Mouse (Mus musculus) liver, embryonic 16.5 days (tissue): ENCODE measurements around the gene Plekhg5. TPM values are rescaled to one million over a fixed set of nuclear protein-coding genes. Genes with fewer than 3 reads are reported as not detected.
A peak's percentile ranks its signal among the peaks of the same experiment; 100 is the strongest.

Source experiments
- ATAC-seq: fragments of 200-750 bp; cut with Nextera tagmentation; 2 replicates; pipeline ENCODE4 v1.8.0; 2017; ENCODE audit warnings: low read depth, mild to moderate bottlenecking, moderate number of reproducible peaks, moderate library complexity
- H3K27ac ChIP-seq: fragments of 300-500 bp; sonication (generic); 2 replicates; pipeline ENCODE4 v1.5.1; 2014; ENCODE audit warnings: mild to moderate bottlenecking, low read length
- H3K27me3 ChIP-seq: fragments of 300-500 bp; sonication (generic); 2 replicates; pipeline ENCODE4 v1.6.1; 2014; ENCODE audit warnings: low read depth, low read length, mixed read lengths; ENCODE audit not compliant: control insufficient read depth, insufficient read depth
- H3K36me3 ChIP-seq: fragments of 300-500 bp; sonication (generic); 2 replicates; pipeline ENCODE4 v1.6.1; 2014; ENCODE audit warnings: mild to moderate bottlenecking; ENCODE audit not compliant: control insufficient read depth, insufficient read depth
- H3K4me1 ChIP-seq: fragments of 300-500 bp; sonication (generic); 2 replicates; pipeline ENCODE4 v1.6.1; 2014; ENCODE audit warnings: low read depth, low read length, mixed read lengths; ENCODE audit not compliant: control insufficient read depth
- H3K4me2 ChIP-seq: fragments of 300-500 bp; sonication (generic); 2 replicates; pipeline ENCODE4 v1.6.1; 2014; ENCODE audit warnings: low read depth, low read length, mixed read lengths
- H3K4me3 ChIP-seq: fragments of 300-500 bp; sonication (generic); 2 replicates; pipeline ENCODE4 v1.5.1; 2014; ENCODE audit warnings: low read depth, mild to moderate bottlenecking, low read length
- H3K9ac ChIP-seq: fragments of 300-500 bp; sonication (generic); 2 replicates; pipeline ENCODE4 v1.6.1; 2014; ENCODE audit warnings: low read depth, low read length
- H3K9me3 ChIP-seq: fragments of 300-500 bp; sonication (generic); replicated peaks from 2 replicates; pipeline ENCODE4 v1.6.1; 2016; ENCODE audit warnings: low read length; ENCODE audit not compliant: control insufficient read depth
- WGBS: fragments of 180-500 bp; shearing (Covaris S2); extraction: QIAGEN DNeasy Blood & Tissue Kit; methylation state at CpG from one replicate; pipeline ENCODE4 v1.1.7; 2014; ENCODE audit not compliant: insufficient replicate concordance; 5-methylcytosine and 5-hydroxymethylcytosine counted together
- polyA plus RNA-seq: library from polyadenylated mRNA; unstranded; fragments of >200 nt; fragmentation: Nextera tagmentation; extraction: Ambion mirVana; gene quantifications from 2 replicates; pipeline ENCODE4 v1.2.1, GENCODE M21; 2015

Plekhg5 gene
- polyA plus RNA-seq, 1 experiment from 2014 or later = 5.1 TPM

DNA sequence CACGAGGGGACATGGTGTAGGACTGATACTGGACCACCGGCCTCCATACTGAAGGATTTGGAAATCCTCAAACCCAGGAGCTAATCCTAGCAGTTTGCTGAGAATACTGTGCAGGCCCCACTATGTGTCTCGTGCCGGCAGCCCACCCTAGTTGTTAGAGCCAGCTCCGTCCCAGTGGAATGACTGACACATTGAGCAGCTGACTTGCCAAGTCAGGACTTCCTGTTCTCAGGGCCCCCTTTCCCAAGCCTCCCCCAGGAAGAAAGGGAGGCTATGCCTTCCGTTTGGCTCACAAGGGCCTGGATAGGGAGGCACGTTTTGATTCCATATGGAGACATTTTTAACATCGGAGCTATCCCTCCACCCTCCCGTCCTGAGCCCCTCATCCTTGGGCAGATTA lies 17.9 kb downstream of the Plekhg5 start:
- no peaks in the 10 kb centered on the region for H3K27me3 ChIP-seq
- WGBS = 74% methylated on average over 9 of the region's 9 CpGs
- H3K36me3 ChIP-seq = no peaks in the 10 kb centered on the region
- H3K9me3 ChIP-seq = no peaks in the 10 kb centered on the region
- no peak overlapping the region for H3K9ac ChIP-seq
- no peak overlapping the region for H3K27ac ChIP-seq
- ATAC-seq = no peak
- H3K4me2 ChIP-seq = no peak overlapping the region
- no peak overlapping the region for H3K4me3 ChIP-seq
- H3K4me1 ChIP-seq = peaks cover 60% of the 10 kb centered on the region

DNA sequence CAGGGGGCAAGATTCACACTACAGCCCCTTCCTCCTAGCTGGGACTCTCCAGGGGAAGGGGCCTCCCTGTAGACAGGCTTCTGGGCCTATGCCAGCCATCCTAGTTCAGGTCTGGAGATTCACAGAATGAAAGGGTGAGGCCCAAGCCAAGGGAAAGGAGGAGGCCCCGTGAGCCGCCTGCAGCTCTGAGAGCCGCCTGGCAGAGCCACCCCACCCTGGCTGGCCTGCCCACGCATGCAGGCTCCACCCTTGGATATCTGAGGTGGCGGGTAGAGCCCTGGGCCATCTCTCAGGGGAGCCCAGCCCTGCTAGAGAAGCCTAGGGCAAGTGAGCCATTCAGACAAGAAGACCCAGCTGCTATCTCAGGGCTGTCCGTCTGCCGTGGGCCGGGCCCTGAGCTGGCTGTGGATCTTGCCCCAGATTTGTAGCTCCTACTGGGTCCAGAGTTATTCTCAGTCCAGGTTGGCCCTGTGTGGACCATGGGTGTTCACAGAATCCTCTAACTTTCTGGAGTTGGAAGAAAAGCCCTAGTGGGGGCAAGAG lies 20.5 kb downstream of the Plekhg5 start:
- Histone ChIP-seq H3K9ac (peak overlapping the region; percentile 73), H3K4me2 (peak overlapping the region; percentile 78), H3K9me3 (no peaks in the 10 kb centered on the region), H3K27ac (peak overlapping the region; percentile 96), H3K4me3 (peak overlapping the region; percentile 56), H3K27me3 (no peaks in the 10 kb centered on the region), H3K4me1 (peaks cover 65% of the 10 kb centered on the region), H3K36me3 (no peaks in the 10 kb centered on the region)
- 21% methylated on average over 8 of the region's 8 CpGs for WGBS
- ATAC-seq = peak; percentile 96

DNA sequence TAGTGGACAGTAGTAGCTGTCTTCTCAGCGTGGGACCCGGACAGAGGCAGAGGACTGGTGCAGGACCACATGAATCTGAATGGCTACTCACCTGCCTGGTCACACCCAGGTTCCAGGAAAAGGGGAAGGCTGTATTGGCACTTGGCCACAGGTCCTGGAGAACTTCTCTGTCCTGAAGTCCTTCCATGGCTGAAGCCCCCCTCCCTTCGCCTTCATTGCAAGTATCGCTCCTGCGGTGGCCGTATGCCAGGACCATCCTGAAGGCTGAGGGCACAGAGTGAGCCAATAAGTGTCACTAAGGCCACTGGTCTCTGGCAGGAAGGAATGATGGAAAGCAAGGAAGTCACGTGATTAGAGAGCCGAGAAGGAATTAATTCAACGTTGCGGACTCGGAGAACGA lies 21.9 kb downstream of the Plekhg5 start:
- Histone ChIP-seq H3K4me2 (no peak overlapping the region), H3K27me3 (no peaks in the 10 kb centered on the region), H3K27ac (no peak overlapping the region), H3K4me3 (no peak overlapping the region), H3K36me3 (no peaks in the 10 kb centered on the region), H3K9ac (no peak overlapping the region), H3K9me3 (no peaks in the 10 kb centered on the region), H3K4me1 (peaks cover 57% of the 10 kb centered on the region)
- WGBS = 83% methylated on average over 12 of the region's 12 CpGs
- ATAC-seq = no peak

DNA sequence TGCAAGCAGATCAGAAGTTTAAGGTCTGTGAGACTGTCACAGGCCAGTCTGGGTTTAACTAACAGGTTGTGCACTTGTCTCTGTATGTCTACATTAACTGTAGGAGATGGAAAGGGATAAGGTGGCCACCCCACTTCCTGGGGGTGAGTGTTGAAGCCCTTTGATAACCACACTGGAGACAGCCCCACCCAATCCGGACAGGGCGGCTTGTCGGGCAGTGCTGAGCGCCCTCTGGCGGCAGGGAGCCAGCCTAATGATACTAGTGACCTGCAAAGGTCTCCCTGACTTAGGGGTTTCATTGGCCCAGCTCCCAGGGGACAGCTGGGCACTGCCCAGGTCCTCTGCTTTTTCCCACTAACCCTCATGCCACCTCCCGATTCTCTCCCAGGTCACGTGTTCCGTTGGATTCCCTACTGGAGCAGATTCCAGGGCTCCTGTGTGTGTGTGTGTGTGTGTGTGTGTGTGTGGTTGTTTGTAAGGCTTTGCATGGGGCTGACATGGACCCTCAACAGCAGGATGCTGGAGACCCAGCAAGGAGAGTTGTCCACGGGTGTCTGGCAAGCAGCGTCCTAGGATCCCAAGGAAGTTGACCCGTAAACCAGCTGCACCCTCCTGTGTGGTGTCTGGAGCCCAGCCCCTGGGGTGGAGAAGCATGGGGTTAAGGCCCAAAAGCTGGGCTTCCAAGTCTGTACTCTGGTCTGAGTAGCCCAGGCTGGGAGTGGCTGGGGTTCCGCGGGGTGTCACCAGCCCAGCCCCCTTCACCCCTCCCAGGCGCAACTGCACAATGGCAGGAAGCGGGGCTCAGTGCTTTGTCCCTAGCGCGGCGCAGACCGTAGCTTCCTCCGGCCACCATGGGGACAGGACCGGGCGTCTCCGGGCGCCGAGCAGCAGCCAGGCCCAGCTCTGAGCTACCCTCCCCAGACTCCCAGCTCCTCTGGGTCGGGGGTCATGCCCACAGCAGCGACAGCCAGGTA lies 23.9 kb downstream of the Plekhg5 start:
- no peaks in the 10 kb centered on the region for H3K27me3 ChIP-seq
- peak overlapping the region; percentile 41; the same call in 1 of the 2 replicates for H3K4me2 ChIP-seq
- H3K9ac ChIP-seq = peak overlapping the region; percentile 38
- H3K4me1 ChIP-seq = peaks cover 52% of the 10 kb centered on the region
- peak overlapping the region; percentile 49; the same call in 1 of the 2 replicates for H3K27ac ChIP-seq
- peak overlapping the region; percentile 25; the same call in 1 of the 2 replicates for H3K4me3 ChIP-seq
- no peaks in the 10 kb centered on the region for H3K36me3 ChIP-seq
- no peaks in the 10 kb centered on the region for H3K9me3 ChIP-seq
- WGBS = 10% methylated on average over 27 of the region's 27 CpGs
- peak; percentile 57 for ATAC-seq

DNA sequence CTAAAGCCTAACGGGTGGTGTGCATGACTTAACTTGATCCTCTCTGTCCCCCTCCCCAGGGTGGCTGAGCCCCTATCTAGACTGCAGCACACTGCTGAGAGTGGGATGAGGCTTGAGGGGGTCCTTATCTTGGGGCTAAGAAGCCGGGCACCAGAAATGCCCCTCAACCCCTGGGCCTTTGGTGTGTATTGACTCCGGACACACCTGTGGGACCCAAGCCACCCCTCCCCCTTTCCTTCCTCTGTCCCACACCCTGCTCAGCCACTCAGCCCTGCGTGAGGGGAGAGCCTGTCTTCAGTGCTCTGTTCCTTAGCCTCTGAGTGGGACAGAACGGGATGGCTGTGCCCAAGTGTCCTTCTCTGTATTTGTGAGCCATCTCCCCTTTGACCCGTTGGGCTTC lies 24.6 kb downstream of the Plekhg5 start:
- peaks cover 45% of the 10 kb centered on the region for H3K4me1 ChIP-seq
- peak overlapping the region; percentile 38; the same call in 1 of the 2 replicates for H3K9ac ChIP-seq
- H3K27ac ChIP-seq = no peak overlapping the region
- no peaks in the 10 kb centered on the region for H3K9me3 ChIP-seq
- H3K36me3 ChIP-seq = no peaks in the 10 kb centered on the region
- WGBS = 37% methylated on average over 6 of the region's 6 CpGs
- peak overlapping the region; percentile 41; the same call in 1 of the 2 replicates for H3K4me2 ChIP-seq
- H3K4me3 ChIP-seq = peak overlapping the region; percentile 25; the same call in 1 of the 2 replicates
- H3K27me3 ChIP-seq = no peaks in the 10 kb centered on the region
- ATAC-seq = no peak

DNA sequence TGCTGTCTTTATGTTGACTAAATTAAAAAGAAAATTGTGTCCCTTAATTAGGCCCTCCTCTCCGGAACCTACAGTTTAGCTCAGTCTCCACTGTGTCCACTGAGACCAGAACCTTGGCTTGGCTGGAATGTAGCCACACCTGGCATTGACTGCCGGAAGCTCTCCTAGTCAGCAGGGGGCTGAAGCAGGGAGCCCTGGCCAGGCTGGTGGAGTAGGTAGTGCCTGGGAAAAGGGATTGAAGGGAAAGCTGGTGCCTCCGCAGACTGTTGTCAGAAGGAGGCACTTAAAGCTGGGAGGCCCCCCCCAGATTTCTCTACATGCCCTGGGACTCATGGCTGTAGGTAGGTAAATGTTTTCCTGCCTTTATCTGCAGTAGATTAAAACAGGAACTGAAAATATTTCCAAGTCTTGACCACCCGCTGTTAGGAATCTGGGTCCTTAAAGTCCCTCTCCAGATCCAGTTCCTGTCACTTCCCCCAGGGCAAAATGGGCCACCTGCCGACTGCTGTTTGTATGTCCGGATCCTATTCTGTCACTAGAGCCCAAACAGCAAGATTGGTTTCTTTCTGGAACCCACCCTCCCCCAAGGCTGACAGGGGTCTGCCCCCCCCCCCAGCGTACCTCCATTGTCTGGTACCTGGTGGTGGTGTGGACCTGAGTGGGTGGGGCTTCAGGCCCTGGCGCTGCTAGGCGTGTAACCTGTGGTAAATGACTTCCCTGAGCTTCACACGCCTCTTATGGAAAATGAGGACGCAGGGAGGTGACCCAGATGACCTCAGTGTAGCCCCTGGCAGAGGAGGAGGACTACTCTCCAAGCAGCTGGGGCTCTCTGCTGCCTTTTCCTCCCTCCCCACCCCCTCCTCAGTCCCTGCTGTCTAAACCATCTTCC lies 25.9 kb downstream of the Plekhg5 start:
- Histone ChIP-seq H3K27me3 (no peaks in the 10 kb centered on the region), H3K9ac (no peak overlapping the region), H3K27ac (no peak overlapping the region), H3K4me1 (peaks cover 33% of the 10 kb centered on the region), H3K9me3 (no peaks in the 10 kb centered on the region), H3K36me3 (peaks cover 4% of the 10 kb centered on the region; the same call in 1 of the 2 replicates), H3K4me3 (no peak overlapping the region), H3K4me2 (no peak overlapping the region)
- 68% methylated on average over 11 of the region's 11 CpGs for WGBS
- ATAC-seq = no peak

DNA sequence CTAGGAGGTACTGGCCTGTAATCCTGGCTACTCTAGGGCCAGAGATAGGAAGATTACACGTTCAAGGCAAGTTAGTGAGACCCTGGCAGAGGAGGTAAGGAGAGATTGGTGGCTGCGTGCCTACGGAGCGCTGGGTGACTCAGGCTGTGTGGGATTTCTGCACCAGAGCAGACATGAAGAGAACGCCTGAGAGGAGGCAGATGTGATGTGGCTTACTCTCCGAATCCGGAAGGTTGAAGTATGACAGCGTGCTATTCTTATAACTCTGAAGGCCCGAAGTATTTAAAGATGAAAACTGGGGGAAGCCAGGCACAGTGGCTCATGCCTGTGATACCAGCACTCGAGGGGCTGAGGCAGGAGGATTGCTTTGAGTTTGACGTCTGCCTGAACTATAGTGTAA lies 28.2 kb downstream of the Plekhg5 start:
- no peak for ATAC-seq
- Histone ChIP-seq H3K9me3 (no peaks in the 10 kb centered on the region), H3K4me2 (no peak overlapping the region), H3K27ac (no peak overlapping the region), H3K36me3 (peaks cover 4% of the 10 kb centered on the region; the same call in 1 of the 2 replicates), H3K27me3 (no peaks in the 10 kb centered on the region), H3K4me1 (peaks cover 15% of the 10 kb centered on the region), H3K9ac (no peak overlapping the region), H3K4me3 (no peak overlapping the region)
- WGBS = 58% methylated on average over 11 of the region's 11 CpGs

DNA sequence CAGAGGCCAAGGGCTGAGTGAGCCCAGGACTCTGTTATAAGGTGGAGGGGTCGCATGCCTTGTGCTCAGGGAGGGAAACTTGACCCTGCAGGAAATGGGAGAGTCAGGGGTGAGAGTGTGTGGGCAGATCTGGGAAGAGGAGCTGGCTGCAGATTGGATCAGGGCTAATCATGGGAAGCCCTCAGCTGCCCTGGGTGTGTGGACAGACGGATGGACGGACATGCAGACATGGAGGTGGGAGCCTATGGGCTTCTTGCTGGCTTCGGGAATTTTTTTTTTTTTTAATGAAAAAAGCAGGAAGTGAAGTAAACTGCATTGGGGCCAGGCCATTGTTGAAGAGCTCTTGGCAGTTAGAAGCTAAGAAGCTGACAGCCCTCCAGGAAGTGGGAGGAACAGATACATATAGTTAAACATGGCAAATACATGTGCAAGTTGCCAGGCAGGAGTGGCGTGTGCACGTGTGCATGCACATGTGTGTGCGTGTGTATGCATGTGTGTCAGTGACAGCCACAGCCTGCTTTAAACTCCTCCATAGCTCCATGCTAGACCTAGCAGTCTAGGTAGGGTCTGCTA lies 28.9 kb downstream of the Plekhg5 start:
- H3K9me3 ChIP-seq = no peaks in the 10 kb centered on the region
- ATAC-seq = no peak
- no peak overlapping the region for H3K27ac ChIP-seq
- peaks cover 10% of the 10 kb centered on the region for H3K4me1 ChIP-seq
- H3K9ac ChIP-seq = no peak overlapping the region
- H3K27me3 ChIP-seq = no peaks in the 10 kb centered on the region
- peaks cover 4% of the 10 kb centered on the region; the same call in 1 of the 2 replicates for H3K36me3 ChIP-seq
- no peak overlapping the region for H3K4me3 ChIP-seq
- H3K4me2 ChIP-seq = no peak overlapping the region
- WGBS = 49% methylated on average over 7 of the region's 7 CpGs
